Mouse (Mus musculus): ENCODE measurements around the gene Mroh3. TPM values are rescaled to one million over a fixed set of nuclear protein-coding genes. Genes with fewer than 3 reads are reported as not detected.

The Mroh3 gene
- polyA plus RNA-seq, 1 experiment = not detected

DNA sequence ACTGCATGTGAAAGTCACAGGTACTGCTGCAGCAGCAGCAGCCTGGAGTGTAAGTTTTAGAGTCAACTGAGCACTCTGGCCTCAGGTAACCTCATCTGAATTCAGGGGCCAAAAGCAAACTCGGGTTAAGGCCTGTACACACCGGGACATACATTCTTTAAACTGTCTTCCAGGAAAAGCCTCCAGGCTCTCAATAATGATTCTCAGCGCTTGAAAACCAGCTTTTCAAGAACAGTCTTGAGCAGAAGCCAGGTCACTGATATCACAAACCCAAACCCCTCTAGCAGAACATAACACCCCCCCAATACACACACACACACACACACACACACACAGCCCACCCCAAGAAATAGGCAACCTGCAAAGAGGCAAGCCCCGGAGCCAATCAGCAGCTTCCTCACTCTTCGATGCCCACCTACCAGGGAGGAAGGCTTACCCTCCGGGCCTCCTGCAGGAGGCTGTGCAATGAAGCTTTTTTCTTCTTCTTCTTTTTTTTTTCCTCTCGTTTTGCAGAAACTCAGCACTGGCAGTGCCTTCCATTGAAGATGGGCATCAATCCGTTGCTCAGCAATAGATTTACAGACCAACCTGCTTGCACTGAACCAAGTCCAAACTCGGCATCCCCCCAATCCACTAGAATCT is 19.8 kb upstream of the Mroh3 start:
- H3K4me1 ChIP-seq (ENCODE audit: control insufficient read depth, insufficient read depth, low read length) = peaks cover 18% of the 10 kb centered on the region
- H3K27ac ChIP-seq (ENCODE audit: insufficient read depth, low read depth, low read length) = no peak overlapping the region
- no peak overlapping the region for H3K4me3 ChIP-seq (ENCODE audit: insufficient read depth, low read depth, low read length)
- 42% methylated on average over 9 of the region's 9 CpGs for WGBS
- TF ChIP-seq POLR2A (IDR thresholded peaks at IDR 0.05; ENCODE audit: insufficient read depth, low read depth, low read length) (no peak), CTCF (IDR thresholded peaks at IDR 0.05; ENCODE audit: insufficient read depth, low read depth, low read length) (no peak)

GRCm38 (mm10) chr1:136231596-136231995 is 19.0 kb upstream of the Mroh3 start:
- H3K4me3 ChIP-seq (ENCODE audit: insufficient read depth, low read depth, low read length) = no peak overlapping the region
- TF ChIP-seq CTCF (IDR thresholded peaks at IDR 0.05; ENCODE audit: insufficient read depth, low read depth, low read length) (no peak), POLR2A (IDR thresholded peaks at IDR 0.05; ENCODE audit: insufficient read depth, low read depth, low read length) (no peak)
- 34% methylated on average over 6 of the region's 6 CpGs for WGBS

GRCm38 (mm10) chr1:136230201-136230600 is 17.6 kb upstream of the Mroh3 start:
- peaks cover 18% of the 10 kb centered on the region for H3K4me1 ChIP-seq (ENCODE audit: control insufficient read depth, insufficient read depth, low read length)
- H3K4me3 ChIP-seq (ENCODE audit: insufficient read depth, low read depth, low read length) = no peak overlapping the region
- TF ChIP-seq CTCF (IDR thresholded peaks at IDR 0.05; ENCODE audit: insufficient read depth, low read depth, low read length) (no peak), POLR2A (IDR thresholded peaks at IDR 0.05; ENCODE audit: insufficient read depth, low read depth, low read length) (no peak)
- 93% methylated on average over 11 of the region's 11 CpGs for WGBS
- no peak overlapping the region for H3K27ac ChIP-seq (ENCODE audit: insufficient read depth, low read depth, low read length)

More at GRCm38 (mm10) chr1:136231596-136231995, 19.0 kb upstream of the Mroh3 start:
- H3K4me1 ChIP-seq (ENCODE audit: control insufficient read depth, insufficient read depth, low read length) = peaks cover 18% of the 10 kb centered on the region
- H3K27ac ChIP-seq (ENCODE audit: insufficient read depth, low read depth, low read length) = no peak overlapping the region

- Histone ChIP-seq H3K4me1 (ENCODE audit: control insufficient read depth, insufficient read depth, low read length) (peaks cover 14% of the 10 kb centered on the region), H3K27ac (ENCODE audit: insufficient read depth, low read depth, low read length) (no peak overlapping the region), H3K4me3 (ENCODE audit: insufficient read depth, low read depth, low read length) (no peak overlapping the region)
- 44% methylated on average over 6 of the region's 6 CpGs for WGBS
- TF ChIP-seq CTCF (IDR thresholded peaks at IDR 0.05; ENCODE audit: insufficient read depth, low read depth, low read length) (no peak), POLR2A (IDR thresholded peaks at IDR 0.05; ENCODE audit: insufficient read depth, low read depth, low read length) (no peak)
Measured at GRCm38 (mm10) chr1:136229040-136229373, 16.4 kb upstream of the Mroh3 start.

DNA sequence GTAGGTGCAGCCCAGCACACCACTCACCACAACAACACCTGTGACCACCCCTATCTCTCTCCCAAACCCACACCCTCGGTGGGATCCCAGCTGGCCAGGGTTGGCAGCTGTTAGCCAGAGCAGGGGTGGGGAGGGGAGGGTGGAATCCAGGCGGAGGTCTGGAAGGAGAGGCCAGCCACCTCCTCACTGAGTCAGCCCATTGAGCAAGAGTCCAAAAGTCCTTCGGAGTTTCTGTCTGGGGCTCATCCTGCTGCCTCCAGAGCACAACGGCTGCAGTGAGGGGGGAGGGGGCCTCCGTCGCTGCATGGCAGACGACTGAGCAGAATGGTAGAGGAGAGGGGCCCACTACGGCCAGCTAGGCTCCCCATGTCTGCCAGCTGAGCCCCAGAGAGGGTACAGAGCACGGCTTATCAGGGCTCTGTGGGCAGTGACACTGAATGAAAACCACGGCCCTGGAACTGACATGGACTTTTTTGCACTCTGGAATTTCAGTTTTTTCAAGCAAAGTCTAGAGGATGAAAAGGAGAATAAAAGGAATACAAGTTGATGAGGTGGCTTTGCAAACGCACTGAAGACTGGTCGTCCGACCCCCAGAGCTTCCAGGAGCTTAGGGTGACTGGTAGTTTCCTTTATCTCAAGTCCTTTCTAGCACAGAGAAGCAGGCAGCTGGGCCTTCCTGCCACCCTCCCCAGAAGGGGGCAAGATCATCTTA is 15.9 kb upstream of the Mroh3 start:
- Histone ChIP-seq H3K4me1 (ENCODE audit: control insufficient read depth, insufficient read depth, low read length) (peaks cover 13% of the 10 kb centered on the region), H3K4me3 (ENCODE audit: insufficient read depth, low read depth, low read length) (no peak overlapping the region), H3K27ac (ENCODE audit: insufficient read depth, low read depth, low read length) (no peak overlapping the region)
- TF ChIP-seq POLR2A (IDR thresholded peaks at IDR 0.05; ENCODE audit: insufficient read depth, low read depth, low read length) (no peak), CTCF (IDR thresholded peaks at IDR 0.05; ENCODE audit: insufficient read depth, low read depth, low read length) (no peak)
- WGBS = 42% methylated on average over 13 of the region's 13 CpGs

- 58% methylated on average over 4 of the region's 4 CpGs for WGBS
- H3K4me3 ChIP-seq (ENCODE audit: insufficient read depth, low read depth, low read length) = no peak overlapping the region
- no peak for TF ChIP-seq CTCF (IDR thresholded peaks at IDR 0.05; ENCODE audit: insufficient read depth, low read depth, low read length)
- TF ChIP-seq POLR2A (IDR thresholded peaks at IDR 0.05; ENCODE audit: insufficient read depth, low read depth, low read length) = no peak
- H3K4me1 ChIP-seq (ENCODE audit: control insufficient read depth, insufficient read depth, low read length) = peaks cover 12% of the 10 kb centered on the region
- H3K27ac ChIP-seq (ENCODE audit: insufficient read depth, low read depth, low read length) = no peak overlapping the region
Measured at GRCm38 (mm10) chr1:136227870-136228269, 15.2 kb upstream of the Mroh3 start.

DNA sequence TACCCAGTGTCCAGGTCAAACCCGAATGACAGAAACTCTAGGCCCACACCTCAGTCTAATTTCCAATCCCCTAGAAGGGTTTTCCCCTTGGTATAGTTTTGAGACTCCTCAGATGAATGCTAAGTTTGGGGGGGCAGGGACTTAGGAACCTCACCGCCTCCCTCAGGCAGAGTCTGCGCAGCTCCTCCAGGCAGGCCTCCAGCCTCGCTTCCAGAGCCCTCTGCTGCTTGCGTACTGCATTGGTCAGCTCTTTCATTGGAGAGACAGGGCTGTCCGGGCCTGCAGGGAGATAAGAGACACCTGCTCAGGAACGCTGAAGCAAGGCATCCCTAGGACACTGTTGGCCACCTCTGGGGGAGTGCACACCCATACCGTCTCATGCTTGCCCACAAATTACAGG is 14.0 kb upstream of the Mroh3 start:
- TF ChIP-seq POLR2A (IDR thresholded peaks at IDR 0.05; ENCODE audit: insufficient read depth, low read depth, low read length) (no peak), CTCF (IDR thresholded peaks at IDR 0.05; ENCODE audit: insufficient read depth, low read depth, low read length) (no peak)
- Histone ChIP-seq H3K4me1 (ENCODE audit: control insufficient read depth, insufficient read depth, low read length) (peaks cover 12% of the 10 kb centered on the region), H3K27ac (ENCODE audit: insufficient read depth, low read depth, low read length) (no peak overlapping the region), H3K4me3 (ENCODE audit: insufficient read depth, low read depth, low read length) (no peak overlapping the region)
- WGBS = 94% methylated on average over 8 of the region's 8 CpGs

DNA sequence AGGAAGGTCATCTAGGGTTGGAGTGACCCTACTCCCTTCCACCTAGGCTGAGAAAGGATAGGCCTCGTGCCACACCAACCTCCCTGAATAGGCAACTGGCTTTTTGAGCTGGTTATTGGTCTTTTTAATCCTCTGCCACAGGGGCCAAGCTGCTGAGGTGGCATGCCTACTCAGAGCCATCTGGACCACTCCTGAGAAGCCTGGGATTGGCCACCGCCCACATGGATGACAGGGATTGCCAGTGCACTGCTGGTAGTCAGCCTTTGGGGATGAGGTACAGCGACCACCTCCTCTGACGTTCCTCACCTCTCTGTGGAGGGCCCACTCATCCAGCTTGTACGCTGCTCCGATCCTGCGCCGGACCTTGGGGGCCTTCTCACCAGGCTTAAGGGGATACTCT is 13.2 kb upstream of the Mroh3 start:
- no peak overlapping the region for H3K27ac ChIP-seq (ENCODE audit: insufficient read depth, low read depth, low read length)
- peaks cover 12% of the 10 kb centered on the region for H3K4me1 ChIP-seq (ENCODE audit: control insufficient read depth, insufficient read depth, low read length)
- TF ChIP-seq CTCF (IDR thresholded peaks at IDR 0.05; ENCODE audit: insufficient read depth, low read depth, low read length) (no peak), POLR2A (IDR thresholded peaks at IDR 0.05; ENCODE audit: insufficient read depth, low read depth, low read length) (no peak)
- H3K4me3 ChIP-seq (ENCODE audit: insufficient read depth, low read depth, low read length) = no peak overlapping the region
- WGBS = 97% methylated on average over 8 of the region's 8 CpGs

DNA sequence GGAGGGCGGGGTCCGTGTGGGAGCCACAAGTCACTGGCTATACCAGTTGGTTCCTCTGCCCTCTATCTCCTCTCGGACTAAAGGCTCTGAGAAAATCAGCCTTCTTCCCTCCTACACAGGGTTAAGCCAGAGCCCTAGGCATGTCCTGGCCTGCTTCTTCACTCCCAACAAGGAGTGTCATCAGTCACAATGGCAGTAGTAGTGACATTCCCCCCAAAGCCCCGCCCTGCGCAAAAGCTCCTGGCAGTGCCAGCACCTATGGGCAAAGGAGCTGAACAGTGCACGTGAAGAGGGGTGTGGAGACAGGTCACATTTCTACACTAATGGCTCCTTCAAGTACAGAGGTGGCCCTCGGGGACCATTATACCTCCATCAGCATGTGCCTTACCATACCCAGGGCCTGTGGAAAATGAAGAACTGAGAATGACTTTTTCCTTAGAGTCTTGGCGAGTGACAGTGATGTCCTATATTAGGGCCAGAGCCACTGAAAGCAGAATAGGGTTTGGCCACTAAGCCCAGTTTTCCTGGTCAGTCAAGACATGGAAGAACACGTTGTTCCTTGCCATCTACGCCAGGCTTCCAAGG is 11.2 kb upstream of the Mroh3 start:
- H3K4me3 ChIP-seq (ENCODE audit: insufficient read depth, low read depth, low read length) = no peak overlapping the region
- H3K4me1 ChIP-seq (ENCODE audit: control insufficient read depth, insufficient read depth, low read length) = peaks cover 7% of the 10 kb centered on the region
- TF ChIP-seq POLR2A (IDR thresholded peaks at IDR 0.05; ENCODE audit: insufficient read depth, low read depth, low read length) (no peak), CTCF (IDR thresholded peaks at IDR 0.05; ENCODE audit: insufficient read depth, low read depth, low read length) (no peak)
- H3K27ac ChIP-seq (ENCODE audit: insufficient read depth, low read depth, low read length) = no peak overlapping the region
- WGBS = 93% methylated on average over 10 of the region's 10 CpGs
